Mouse (Mus musculus): ENCODE data around the gene Nes. TPM values are rescaled to one million over a fixed set of nuclear protein-coding genes. Genes with fewer than 3 reads are reported as not detected.

Nes gene
- polyA plus RNA-seq, 1 experiment from 2014 or later: 9.4 TPM

DNA sequence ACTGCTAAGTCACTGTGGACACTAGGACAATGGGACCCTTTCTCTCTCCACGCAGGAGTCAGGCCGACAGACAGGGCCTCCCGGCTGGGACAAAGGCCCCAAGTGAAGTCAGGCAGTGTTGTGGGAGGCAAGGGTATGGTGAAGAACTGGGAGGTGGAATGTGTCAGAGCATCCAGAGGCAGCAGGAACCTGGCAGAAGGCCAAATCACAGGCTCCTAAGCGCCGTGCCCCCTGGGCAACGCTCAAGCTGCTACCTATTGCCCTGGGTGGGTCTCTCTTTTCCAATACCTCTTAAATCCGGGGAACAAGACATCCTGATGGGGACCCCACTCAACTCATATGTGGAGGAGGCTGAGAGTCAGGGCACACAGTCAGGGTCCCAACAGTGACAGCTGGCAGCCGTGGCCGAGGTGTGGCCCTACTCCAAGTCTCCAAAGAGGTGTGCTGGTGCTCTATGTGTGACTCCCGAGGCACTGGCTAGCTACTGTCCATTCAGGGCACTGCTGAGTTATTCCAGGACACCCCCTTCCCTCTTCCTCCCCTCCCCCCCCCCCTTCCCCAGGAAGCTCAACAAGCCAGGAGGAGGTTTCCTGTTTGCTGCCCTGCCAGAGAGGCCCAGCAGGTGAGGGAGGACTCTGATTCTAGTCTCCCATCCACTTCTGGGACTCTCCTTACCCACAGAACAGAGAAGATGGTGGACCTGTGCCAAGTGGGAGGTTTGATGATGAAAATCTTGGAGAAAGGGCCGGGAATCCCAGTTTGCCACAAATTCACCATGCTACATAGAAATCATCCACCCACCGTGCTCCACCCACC, 14.8 kb downstream of the Nes start:
- 0 out of 2 replicates have a peak overlapping the region, but pooled peaks have one; percentile 43 for H3K9ac ChIP-seq (ENCODE audit: low read depth, low read length)
- 35% methylated on average over 12 of the region's 12 CpGs for WGBS

DNA sequence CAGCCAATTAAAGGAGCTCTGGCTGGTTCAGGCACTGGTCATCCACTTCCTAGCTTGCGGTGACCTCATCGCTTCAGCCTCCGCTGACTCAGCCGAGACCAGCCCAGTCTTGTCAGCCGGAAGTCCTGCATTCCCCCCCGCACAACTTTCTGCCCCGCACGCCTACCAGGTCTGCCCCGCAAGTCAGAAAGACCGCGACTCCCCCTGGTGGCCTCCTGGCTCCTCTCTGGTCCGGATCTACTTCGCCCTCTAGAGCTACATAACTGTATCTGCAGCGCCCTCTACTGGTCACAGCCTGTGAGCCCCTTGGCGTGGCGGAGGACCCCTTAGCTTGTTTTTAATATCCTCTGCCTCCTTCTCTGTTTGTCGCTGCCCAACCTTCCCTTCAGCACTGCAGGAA, 16.0 kb downstream of the Nes start:
- H3K4me1 ChIP-seq (ENCODE audit: control insufficient read depth, insufficient read depth, low read length): peaks cover 60% of the 10 kb centered on the region
- H3K4me2 ChIP-seq (ENCODE audit: low read depth, low read length): peak overlapping the region; percentile 66
- H3K9me3 ChIP-seq (ENCODE audit: control insufficient read depth, low read length): no peaks in the 10 kb centered on the region
- H3K27me3 ChIP-seq (replicated peaks; ENCODE audit: control insufficient read depth, insufficient read depth, low read length): peaks cover 15% of the 10 kb centered on the region; the same call in 1 of the 2 replicates
- peak overlapping the region; percentile 66 for H3K27ac ChIP-seq (ENCODE audit: low read length)
- WGBS: under 1% methylated on average over 17 of the region's 17 CpGs
- no peaks in the 10 kb centered on the region for H3K36me3 ChIP-seq (ENCODE audit: control insufficient read depth, insufficient read depth, low read length)
- peak overlapping the region; percentile 45 for H3K4me3 ChIP-seq (ENCODE audit: low read length)
- peak; percentile 42 for ATAC-seq
- peak overlapping the region; percentile 54 for H3K9ac ChIP-seq (ENCODE audit: low read depth, low read length)

More for the DNA sequence above, 14.8 kb downstream of the Nes start:
- H3K27ac ChIP-seq (ENCODE audit: low read length): peak overlapping the region; percentile 70
- peaks cover 70% of the 10 kb centered on the region for H3K4me1 ChIP-seq (ENCODE audit: control insufficient read depth, insufficient read depth, low read length)
- H3K4me2 ChIP-seq (ENCODE audit: low read depth, low read length): no peak overlapping the region
- H3K27me3 ChIP-seq (replicated peaks; ENCODE audit: control insufficient read depth, insufficient read depth, low read length): peaks cover 14% of the 10 kb centered on the region; the same call in 1 of the 2 replicates
- no peak for ATAC-seq
- no peak overlapping the region for H3K4me3 ChIP-seq (ENCODE audit: low read length)
- no peaks in the 10 kb centered on the region for H3K36me3 ChIP-seq (ENCODE audit: control insufficient read depth, insufficient read depth, low read length)
- H3K9me3 ChIP-seq (ENCODE audit: control insufficient read depth, low read length): no peaks in the 10 kb centered on the region

- peak; percentile 10; the same call in 1 of the 2 replicates for ATAC-seq
- H3K4me3 ChIP-seq (ENCODE audit: low read length): peak overlapping the region; percentile 45
- H3K4me1 ChIP-seq (ENCODE audit: control insufficient read depth, insufficient read depth, low read length): peaks cover 52% of the 10 kb centered on the region
- H3K27ac ChIP-seq (ENCODE audit: low read length): no peak overlapping the region
- peaks cover 22% of the 10 kb centered on the region; the same call in 1 of the 2 replicates for H3K27me3 ChIP-seq (replicated peaks; ENCODE audit: control insufficient read depth, insufficient read depth, low read length)
- H3K4me2 ChIP-seq (ENCODE audit: low read depth, low read length): peak overlapping the region; percentile 66
- H3K9me3 ChIP-seq (ENCODE audit: control insufficient read depth, low read length): no peaks in the 10 kb centered on the region
- WGBS: under 1% methylated on average over 15 of the region's 15 CpGs
- H3K36me3 ChIP-seq (ENCODE audit: control insufficient read depth, insufficient read depth, low read length): no peaks in the 10 kb centered on the region
- peak overlapping the region; percentile 54 for H3K9ac ChIP-seq (ENCODE audit: low read depth, low read length)
These were observed 16.8 kb downstream of the Nes start for GRCm38 (mm10) chr3:87987633-87988032.

DNA sequence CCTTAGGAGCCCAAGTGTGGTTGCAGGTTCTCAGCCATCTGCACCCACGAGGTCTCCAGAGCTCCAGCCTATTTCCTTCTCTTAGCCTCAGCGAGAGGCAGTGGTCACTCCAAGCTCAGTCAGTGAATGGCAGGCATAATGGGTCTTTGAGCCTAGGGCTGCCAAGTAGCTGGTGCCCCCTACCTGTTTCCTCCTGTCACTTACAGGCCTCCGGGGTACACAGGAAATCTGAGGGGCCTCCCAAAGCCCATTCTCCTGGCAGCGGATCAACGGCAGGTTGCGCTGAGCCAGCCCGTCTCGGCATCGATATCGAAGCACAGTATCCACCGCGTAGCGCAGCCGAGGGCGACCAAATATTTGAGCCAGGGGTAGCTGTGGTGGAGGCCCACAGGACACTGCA, 17.2 kb downstream of the Nes start:
- no peaks in the 10 kb centered on the region for H3K9me3 ChIP-seq (ENCODE audit: control insufficient read depth, low read length)
- H3K27ac ChIP-seq (ENCODE audit: low read length): no peak overlapping the region
- H3K4me3 ChIP-seq (ENCODE audit: low read length): peak overlapping the region; percentile 45
- ATAC-seq: no peak
- H3K4me1 ChIP-seq (ENCODE audit: control insufficient read depth, insufficient read depth, low read length): peaks cover 48% of the 10 kb centered on the region
- H3K4me2 ChIP-seq (ENCODE audit: low read depth, low read length): peak overlapping the region; percentile 66
- H3K36me3 ChIP-seq (ENCODE audit: control insufficient read depth, insufficient read depth, low read length): no peaks in the 10 kb centered on the region
- peak overlapping the region; percentile 54 for H3K9ac ChIP-seq (ENCODE audit: low read depth, low read length)
- 5% methylated on average over 15 of the region's 15 CpGs for WGBS
- peaks cover 26% of the 10 kb centered on the region for H3K27me3 ChIP-seq (replicated peaks; ENCODE audit: control insufficient read depth, insufficient read depth, low read length)

- Histone ChIP-seq H3K4me3 (ENCODE audit: low read length) (no peak overlapping the region), H3K36me3 (ENCODE audit: control insufficient read depth, insufficient read depth, low read length) (no peaks in the 10 kb centered on the region), H3K9me3 (ENCODE audit: control insufficient read depth, low read length) (no peaks in the 10 kb centered on the region), H3K4me1 (ENCODE audit: control insufficient read depth, insufficient read depth, low read length) (peaks cover 31% of the 10 kb centered on the region), H3K4me2 (ENCODE audit: low read depth, low read length) (no peak overlapping the region), H3K9ac (ENCODE audit: low read depth, low read length) (no peak overlapping the region), H3K27me3 (replicated peaks; ENCODE audit: control insufficient read depth, insufficient read depth, low read length) (peaks cover 45% of the 10 kb centered on the region), H3K27ac (ENCODE audit: low read length) (no peak overlapping the region)
- no peak for ATAC-seq
- WGBS: 29% methylated on average over 10 of the region's 10 CpGs
These were observed 19.1 kb downstream of the Nes start for GRCm38 (mm10) chr3:87989935-87990334.

GRCm38 (mm10) chr3:87993436-87993835, 22.6 kb downstream of the Nes start:
- H3K4me1 ChIP-seq (ENCODE audit: control insufficient read depth, insufficient read depth, low read length): peaks cover 4% of the 10 kb centered on the region; the same call in 1 of the 2 replicates
- no peak for ATAC-seq
- H3K36me3 ChIP-seq (ENCODE audit: control insufficient read depth, insufficient read depth, low read length): no peaks in the 10 kb centered on the region
- no peak overlapping the region for H3K9ac ChIP-seq (ENCODE audit: low read depth, low read length)
- H3K27me3 ChIP-seq (replicated peaks; ENCODE audit: control insufficient read depth, insufficient read depth, low read length): peaks cover 80% of the 10 kb centered on the region
- no peak overlapping the region for H3K27ac ChIP-seq (ENCODE audit: low read length)
- WGBS: 3% methylated on average over 5 of the region's 6 CpGs
- H3K4me3 ChIP-seq (ENCODE audit: low read length): no peak overlapping the region
- H3K9me3 ChIP-seq (ENCODE audit: control insufficient read depth, low read length): no peaks in the 10 kb centered on the region
- H3K4me2 ChIP-seq (ENCODE audit: low read depth, low read length): no peak overlapping the region

DNA sequence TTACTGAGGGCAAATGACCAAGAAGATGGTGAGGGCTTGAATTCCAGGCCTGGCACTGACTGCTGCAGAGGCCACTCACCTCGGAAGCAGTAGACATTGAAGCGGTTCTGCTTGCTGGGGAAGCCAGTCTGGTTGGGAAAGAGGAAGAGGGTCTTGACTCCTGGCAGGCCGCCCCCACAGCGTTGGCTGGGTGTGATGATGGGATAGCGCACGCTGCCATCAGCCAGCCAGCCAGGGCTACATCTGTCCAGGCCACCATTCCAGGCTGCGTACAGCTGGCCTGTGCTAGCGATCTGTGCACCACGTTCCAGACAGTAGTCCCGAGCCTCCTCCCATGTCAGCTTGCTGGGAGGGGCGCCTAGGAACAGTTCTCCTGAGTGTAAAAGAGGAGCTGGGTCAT, 24.5 kb downstream of the Nes start:
- Histone ChIP-seq H3K27ac (ENCODE audit: low read length) (no peak overlapping the region), H3K27me3 (replicated peaks; ENCODE audit: control insufficient read depth, insufficient read depth, low read length) (peaks cover 87% of the 10 kb centered on the region), H3K4me2 (ENCODE audit: low read depth, low read length) (no peak overlapping the region), H3K9me3 (ENCODE audit: control insufficient read depth, low read length) (no peaks in the 10 kb centered on the region), H3K4me3 (ENCODE audit: low read length) (no peak overlapping the region), H3K36me3 (ENCODE audit: control insufficient read depth, insufficient read depth, low read length) (no peaks in the 10 kb centered on the region), H3K4me1 (ENCODE audit: control insufficient read depth, insufficient read depth, low read length) (peaks cover 11% of the 10 kb centered on the region; the same call in 1 of the 2 replicates), H3K9ac (ENCODE audit: low read depth, low read length) (no peak overlapping the region)
- no peak for ATAC-seq
- 37% methylated on average over 11 of the region's 11 CpGs for WGBS

- Histone ChIP-seq H3K27me3 (replicated peaks; ENCODE audit: control insufficient read depth, insufficient read depth, low read length) (peaks cover 95% of the 10 kb centered on the region), H3K27ac (ENCODE audit: low read length) (no peak overlapping the region), H3K4me3 (ENCODE audit: low read length) (no peak overlapping the region), H3K9me3 (ENCODE audit: control insufficient read depth, low read length) (no peaks in the 10 kb centered on the region), H3K4me2 (ENCODE audit: low read depth, low read length) (no peak overlapping the region), H3K36me3 (ENCODE audit: control insufficient read depth, insufficient read depth, low read length) (no peaks in the 10 kb centered on the region), H3K9ac (ENCODE audit: low read depth, low read length) (no peak overlapping the region), H3K4me1 (ENCODE audit: control insufficient read depth, insufficient read depth, low read length) (peaks cover 13% of the 10 kb centered on the region; the same call in 1 of the 2 replicates)
- no peak for ATAC-seq
- 2% methylated on average over 15 of the region's 15 CpGs for WGBS
These were observed 25.5 kb downstream of the Nes start for GRCm38 (mm10) chr3:87996401-87996800.

DNA sequence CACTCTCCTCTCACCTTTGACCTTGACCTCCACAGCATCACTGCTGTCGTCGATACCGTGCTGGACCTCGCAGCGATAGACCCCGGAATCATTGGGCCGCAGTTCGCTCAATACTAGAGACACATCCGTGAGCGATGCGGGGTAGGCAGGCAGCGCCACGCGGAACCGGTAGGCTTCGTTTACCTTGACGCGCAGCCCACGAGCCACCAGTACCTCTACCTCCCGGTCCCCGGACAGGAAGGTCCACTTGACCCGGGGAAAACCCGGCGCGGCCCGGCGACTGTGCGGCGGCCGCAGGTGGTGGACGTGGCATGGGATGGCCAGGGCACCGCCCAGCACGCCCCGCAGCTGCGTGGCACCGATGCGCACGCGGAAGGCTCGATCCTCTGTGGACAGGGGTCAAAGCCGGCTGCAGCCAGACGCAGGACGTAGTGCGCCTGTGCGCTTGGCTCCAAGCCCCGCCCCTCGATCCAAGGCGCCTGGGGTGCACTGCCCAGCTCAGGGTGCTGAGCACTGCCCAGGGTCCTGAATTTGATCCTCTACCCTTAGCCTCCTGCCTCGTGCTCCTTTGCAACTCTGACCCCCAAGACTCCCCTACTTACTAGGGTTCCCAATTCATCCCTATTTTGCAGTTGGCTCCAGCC, 26.2 kb downstream of the Nes start:
- WGBS: 1% methylated on average over 49 of the region's 49 CpGs
- peak; percentile 61; the same call in 1 of the 2 replicates for ATAC-seq

More for the DNA sequence above, 26.2 kb downstream of the Nes start:
- Histone ChIP-seq H3K4me2 (ENCODE audit: low read depth, low read length) (peak overlapping the region; percentile 64), H3K4me3 (ENCODE audit: low read length) (peak overlapping the region; percentile 42), H3K27me3 (replicated peaks; ENCODE audit: control insufficient read depth, insufficient read depth, low read length) (peaks cover 99% of the 10 kb centered on the region), H3K4me1 (ENCODE audit: control insufficient read depth, insufficient read depth, low read length) (peaks cover 13% of the 10 kb centered on the region; the same call in 1 of the 2 replicates), H3K9me3 (ENCODE audit: control insufficient read depth, low read length) (no peaks in the 10 kb centered on the region), H3K27ac (ENCODE audit: low read length) (no peak overlapping the region), H3K9ac (ENCODE audit: low read depth, low read length) (no peak overlapping the region), H3K36me3 (ENCODE audit: control insufficient read depth, insufficient read depth, low read length) (no peaks in the 10 kb centered on the region)
